Mouse (Mus musculus): Measurements from ENCODE around the gene Kansl3.

The Kansl3 gene

GRCm38 (mm10) chr1:36332955-36333887 is 35.8 kb downstream of the Kansl3 start:
- DNase-seq (ENCODE audit: low read depth, low spot score), result no peak
- Histone ChIP-seq H3K36me3 (ENCODE audit: control insufficient read depth, insufficient read depth, low read length, poor library complexity, severe bottlenecking) (peaks cover 5% of the 10 kb centered on the region; the same call in 1 of the 2 replicates), H3K27me3 (ENCODE audit: control insufficient read depth, insufficient read depth, low read length, poor library complexity, severe bottlenecking) (no peaks in the 10 kb centered on the region)

DNA sequence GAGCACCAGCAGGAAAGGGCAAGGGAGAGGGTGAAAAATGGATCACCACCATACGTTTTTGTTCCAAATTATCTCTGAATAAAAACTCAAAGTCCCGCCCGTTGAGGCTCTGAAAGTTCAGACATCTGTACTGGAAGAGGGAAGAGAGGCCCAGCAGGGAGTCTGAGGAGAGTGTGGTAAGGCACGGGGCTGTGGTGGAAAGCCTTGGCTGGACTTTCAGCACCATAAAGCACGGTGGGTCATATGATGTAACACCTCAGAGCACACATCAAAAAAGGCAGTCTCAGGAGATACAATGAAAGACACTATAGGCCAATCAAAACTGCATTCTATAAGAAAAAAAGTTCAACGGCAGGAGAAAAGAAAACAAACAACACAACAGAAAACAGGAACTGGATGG is 37.2 kb downstream of the Kansl3 start:
- no peaks in the 10 kb centered on the region; the same call in 1 of the 2 replicates for H3K36me3 ChIP-seq (ENCODE audit: control insufficient read depth, insufficient read depth, low read length, poor library complexity, severe bottlenecking)
- H3K27me3 ChIP-seq (ENCODE audit: control insufficient read depth, insufficient read depth, low read length, poor library complexity, severe bottlenecking), result no peaks in the 10 kb centered on the region
- DNase-seq (ENCODE audit: low read depth, low spot score), result no peak

DNA sequence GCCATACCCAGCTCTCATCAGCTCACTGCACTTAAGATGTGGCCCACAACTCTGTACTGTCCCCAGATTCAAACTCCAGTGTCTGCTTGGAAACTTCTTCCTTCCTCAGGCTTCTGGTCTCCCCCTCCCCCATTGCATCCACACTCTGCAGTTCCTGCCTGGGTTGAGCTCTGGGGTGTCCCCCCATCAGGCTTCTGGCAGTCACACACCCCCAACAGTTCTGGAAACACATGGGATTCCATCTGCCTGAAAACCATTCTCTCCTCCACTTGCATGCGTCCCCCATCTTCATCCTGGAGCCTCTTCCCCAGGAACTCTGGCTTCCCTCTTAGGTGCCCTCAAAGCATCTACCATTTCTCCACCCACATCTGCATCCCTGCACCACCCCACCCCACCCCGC is 42.2 kb downstream of the Kansl3 start:
- H3K27me3 ChIP-seq (ENCODE audit: control insufficient read depth, insufficient read depth, low read length, poor library complexity, severe bottlenecking), result no peaks in the 10 kb centered on the region
- no peak for DNase-seq (ENCODE audit: low read depth, low spot score)
- no peaks in the 10 kb centered on the region for H3K36me3 ChIP-seq (ENCODE audit: control insufficient read depth, insufficient read depth, low read length, poor library complexity, severe bottlenecking)

- Histone ChIP-seq H3K36me3 (ENCODE audit: control insufficient read depth, insufficient read depth, low read length, poor library complexity, severe bottlenecking) (no peaks in the 10 kb centered on the region), H3K27me3 (ENCODE audit: control insufficient read depth, insufficient read depth, low read length, poor library complexity, severe bottlenecking) (no peaks in the 10 kb centered on the region)
- DNase-seq (ENCODE audit: low read depth, low spot score), result no peak
Observed at GRCm38 (mm10) chr1:36325900-36326321, 43.1 kb downstream of the Kansl3 start.

DNA sequence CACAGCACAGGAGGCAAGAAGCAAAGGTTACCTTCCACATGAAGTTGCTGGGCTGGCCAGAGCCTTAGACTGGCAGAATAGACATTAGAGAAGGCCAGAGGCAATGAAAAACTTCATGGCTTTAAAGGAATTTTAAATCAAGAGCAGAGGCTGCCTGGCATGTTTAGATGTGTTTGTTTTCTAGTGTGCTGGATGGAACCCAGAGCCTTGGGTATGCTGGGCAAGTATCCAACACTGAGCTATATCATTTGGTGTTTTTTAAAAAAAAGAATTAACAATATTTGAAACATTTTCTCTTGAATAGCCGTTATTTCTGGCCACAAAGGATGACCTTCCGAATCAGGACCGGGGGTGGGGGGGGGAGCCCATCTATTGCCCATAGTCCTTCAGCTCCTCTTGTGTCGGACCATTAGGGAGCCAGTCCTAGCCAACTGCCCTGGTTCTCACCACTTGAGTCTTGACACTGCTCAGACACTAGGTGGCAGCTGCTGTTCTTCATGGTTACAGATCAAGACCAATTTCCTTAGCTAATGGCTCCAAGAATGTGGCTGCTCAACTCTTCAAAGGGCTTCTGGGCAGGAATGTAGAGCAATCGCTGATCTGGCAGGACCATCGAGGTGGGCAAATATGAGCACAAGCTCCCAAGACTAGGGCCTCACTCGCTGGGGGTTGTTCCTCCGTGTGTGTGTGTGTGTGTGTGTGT is 45.1 kb downstream of the Kansl3 start:
- H3K36me3 ChIP-seq (ENCODE audit: control insufficient read depth, insufficient read depth, low read length, poor library complexity, severe bottlenecking), result peaks cover 2% of the 10 kb centered on the region; the same call in 1 of the 2 replicates
- peak; percentile 69 for DNase-seq (ENCODE audit: low read depth, low spot score)

DNA sequence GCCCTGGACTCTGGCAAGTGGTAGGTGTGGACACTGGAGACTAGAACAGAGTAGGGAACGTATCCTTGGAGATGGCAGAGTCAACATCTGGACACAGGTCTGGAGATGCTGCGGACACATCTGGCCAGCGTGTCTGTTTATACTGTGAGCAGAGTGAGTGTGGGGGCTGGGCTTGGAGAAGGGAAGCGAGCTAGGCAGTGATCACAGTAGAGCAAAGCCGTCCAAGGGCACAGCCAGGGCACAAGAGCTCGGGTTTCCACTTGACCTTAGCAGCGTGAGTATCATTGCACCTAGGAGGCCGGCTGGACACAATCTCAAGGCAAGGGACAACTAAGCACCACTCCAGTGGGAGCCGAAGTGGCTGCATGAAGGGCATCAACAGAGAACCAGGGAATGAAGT is 45.9 kb downstream of the Kansl3 start:
- Histone ChIP-seq H3K27me3 (ENCODE audit: control insufficient read depth, insufficient read depth, low read length, poor library complexity, severe bottlenecking) (no peaks in the 10 kb centered on the region), H3K36me3 (ENCODE audit: control insufficient read depth, insufficient read depth, low read length, poor library complexity, severe bottlenecking) (peaks cover 4% of the 10 kb centered on the region)
- no peak for DNase-seq (ENCODE audit: low read depth, low spot score)

More for the DNA sequence above, 45.1 kb downstream of the Kansl3 start:
- no peaks in the 10 kb centered on the region for H3K27me3 ChIP-seq (ENCODE audit: control insufficient read depth, insufficient read depth, low read length, poor library complexity, severe bottlenecking)

GRCm38 (mm10) chr1:36321829-36322573 is 47.0 kb downstream of the Kansl3 start:
- DNase-seq (ENCODE audit: low read depth, low spot score), result peak; percentile 36
- H3K36me3 ChIP-seq (ENCODE audit: control insufficient read depth, insufficient read depth, low read length, poor library complexity, severe bottlenecking), result peaks cover 5% of the 10 kb centered on the region
- no peaks in the 10 kb centered on the region for H3K27me3 ChIP-seq (ENCODE audit: control insufficient read depth, insufficient read depth, low read length, poor library complexity, severe bottlenecking)

- peaks cover 5% of the 10 kb centered on the region for H3K36me3 ChIP-seq (ENCODE audit: control insufficient read depth, insufficient read depth, low read length, poor library complexity, severe bottlenecking)
- H3K27me3 ChIP-seq (ENCODE audit: control insufficient read depth, insufficient read depth, low read length, poor library complexity, severe bottlenecking), result no peaks in the 10 kb centered on the region
- DNase-seq (ENCODE audit: low read depth, low spot score), result no peak
Observed at GRCm38 (mm10) chr1:36321164-36321563, 47.8 kb downstream of the Kansl3 start.

DNA sequence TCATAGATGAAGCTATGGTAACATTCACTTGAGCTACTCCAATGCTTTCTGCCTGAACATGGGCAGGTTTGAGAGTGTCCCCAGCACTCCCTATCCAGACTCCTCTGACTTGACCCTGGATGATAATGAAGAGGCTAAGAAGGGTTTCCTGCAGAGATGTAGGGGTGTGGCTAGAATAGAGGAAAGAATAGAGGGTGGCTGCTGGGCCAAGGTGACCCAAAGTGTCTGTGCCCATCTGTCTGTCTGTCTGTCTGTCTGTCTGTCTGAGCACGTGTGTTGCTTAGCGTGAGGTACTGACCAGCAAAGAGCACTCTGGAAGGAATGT is 53.2 kb downstream of the Kansl3 start:
- DNase-seq (ENCODE audit: low read depth, low spot score), result no peak
- H3K27me3 ChIP-seq (ENCODE audit: control insufficient read depth, insufficient read depth, low read length, poor library complexity, severe bottlenecking), result no peaks in the 10 kb centered on the region
- peaks cover 12% of the 10 kb centered on the region for H3K36me3 ChIP-seq (ENCODE audit: control insufficient read depth, insufficient read depth, low read length, poor library complexity, severe bottlenecking)

DNA sequence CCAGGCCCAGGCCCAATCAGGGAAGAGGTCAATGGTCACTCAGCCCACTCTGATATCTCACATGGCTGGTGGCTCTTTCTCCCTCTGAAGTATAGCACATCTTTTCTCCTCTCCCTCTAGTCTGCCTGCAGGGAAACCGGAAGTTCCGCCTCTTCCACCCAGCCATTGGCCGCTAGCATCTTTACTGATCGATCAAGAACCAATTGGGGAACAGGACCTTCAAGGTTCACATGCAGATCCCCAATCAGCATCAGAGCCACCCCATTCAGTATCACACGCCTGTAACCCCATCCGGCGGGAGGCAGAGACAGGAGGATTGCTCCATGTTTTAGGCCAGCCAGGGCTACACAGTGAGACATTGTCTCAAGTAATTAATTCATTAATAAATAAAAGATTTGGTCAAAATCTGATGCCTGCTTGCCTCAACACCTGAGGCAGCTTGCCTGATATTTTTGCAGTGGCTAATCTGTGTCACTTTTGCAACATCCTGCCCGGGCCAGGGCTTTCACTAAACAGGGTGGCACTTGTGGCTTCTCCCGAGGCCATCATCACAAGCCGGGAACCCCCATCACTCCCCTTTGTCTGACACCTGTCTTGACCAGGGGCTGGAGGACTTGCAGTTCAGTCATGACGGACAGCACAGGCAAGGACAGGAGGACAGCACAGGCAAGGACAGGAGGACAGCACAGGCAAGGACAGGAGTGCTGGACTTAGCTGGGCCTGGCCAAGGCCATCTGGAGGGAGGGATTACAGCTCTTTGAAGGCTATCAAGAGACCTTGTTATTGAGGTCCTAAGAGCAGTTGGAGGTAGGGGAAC is 53.8 kb downstream of the Kansl3 start:
- Histone ChIP-seq H3K27me3 (ENCODE audit: control insufficient read depth, insufficient read depth, low read length, poor library complexity, severe bottlenecking) (no peaks in the 10 kb centered on the region), H3K36me3 (ENCODE audit: control insufficient read depth, insufficient read depth, low read length, poor library complexity, severe bottlenecking) (peaks cover 10% of the 10 kb centered on the region)
- DNase-seq (ENCODE audit: low read depth, low spot score), result no peak

DNA sequence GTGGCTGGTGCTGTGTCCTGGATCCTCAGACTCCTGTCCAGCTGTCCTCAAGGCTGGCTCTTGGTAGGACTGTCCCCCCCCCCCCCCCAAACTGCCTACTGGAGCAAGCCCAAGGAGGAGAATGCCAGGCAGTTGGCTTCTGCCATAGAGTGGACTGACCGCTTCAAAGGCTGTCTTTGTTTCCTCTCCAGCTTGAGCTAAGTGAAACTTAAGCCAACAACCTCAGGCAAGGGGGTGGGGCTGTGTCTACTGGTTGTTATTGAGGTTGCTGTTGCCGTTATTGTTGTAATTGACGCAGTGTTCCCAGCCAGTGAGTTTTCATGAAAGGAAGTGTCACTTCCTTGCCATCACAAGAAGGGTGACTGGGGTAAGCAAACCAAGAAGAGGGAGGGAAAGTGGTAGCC is 59.5 kb downstream of the Kansl3 start:
- DNase-seq (ENCODE audit: low read depth, low spot score), result peak; percentile 82
- Histone ChIP-seq H3K27me3 (ENCODE audit: control insufficient read depth, insufficient read depth, low read length, poor library complexity, severe bottlenecking) (no peaks in the 10 kb centered on the region), H3K36me3 (ENCODE audit: control insufficient read depth, insufficient read depth, low read length, poor library complexity, severe bottlenecking) (peaks cover 4% of the 10 kb centered on the region; the same call in 1 of the 2 replicates)

DNA sequence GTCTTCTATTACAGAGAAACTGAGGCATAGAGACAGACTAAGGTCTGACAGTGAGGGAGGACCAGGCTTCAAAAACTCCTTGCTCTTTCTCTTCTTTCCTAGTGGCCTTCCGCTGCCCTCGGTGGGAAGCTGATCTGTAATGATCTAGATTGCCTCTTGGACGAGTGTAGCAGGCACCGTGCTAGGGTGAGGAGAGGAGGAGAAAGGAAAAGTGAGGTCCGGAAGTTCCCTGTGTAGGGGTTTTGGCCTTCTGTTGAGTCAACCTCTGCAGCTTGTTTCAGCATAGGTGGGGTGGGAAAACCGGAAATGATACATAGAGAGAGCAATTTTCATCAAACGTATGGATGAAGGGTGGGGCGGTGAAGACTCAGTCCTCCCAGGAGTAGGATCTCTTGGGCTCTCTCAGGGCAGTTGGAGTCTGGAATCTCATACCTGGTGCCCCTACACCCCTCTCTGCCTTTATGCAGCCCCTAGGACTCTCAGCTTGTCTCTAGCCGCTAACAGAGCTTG is 60.0 kb downstream of the Kansl3 start:
- DNase-seq (ENCODE audit: low read depth, low spot score), result no peak
- H3K27me3 ChIP-seq (ENCODE audit: control insufficient read depth, insufficient read depth, low read length, poor library complexity, severe bottlenecking), result no peaks in the 10 kb centered on the region
- peaks cover 2% of the 10 kb centered on the region; the same call in 1 of the 2 replicates for H3K36me3 ChIP-seq (ENCODE audit: control insufficient read depth, insufficient read depth, low read length, poor library complexity, severe bottlenecking)

GRCm38 (mm10) chr1:36308451-36308901 is 60.5 kb downstream of the Kansl3 start:
- peak; percentile 37 for DNase-seq (ENCODE audit: low read depth, low spot score)
- no peaks in the 10 kb centered on the region for H3K27me3 ChIP-seq (ENCODE audit: control insufficient read depth, insufficient read depth, low read length, poor library complexity, severe bottlenecking)

More at GRCm38 (mm10) chr1:36308451-36308901, 60.5 kb downstream of the Kansl3 start:
- 0 out of 2 replicates have a peak, but pooled peaks cover 1% of the 10 kb centered on the region for H3K36me3 ChIP-seq (ENCODE audit: control insufficient read depth, insufficient read depth, low read length, poor library complexity, severe bottlenecking)
